Mouse (Mus musculus) liver, adult 2 months (tissue): ENCODE results near the gene D10Jhu81e.

Experiments
- CTCF ChIP-seq: fragments of 200-500 bp; IDR thresholded peaks from 2 replicates; pipeline ENCODE4 v1.5.1; 2011; ENCODE audit warnings: low read depth, low read length, control low read depth
- POLR2A ChIP-seq: fragments of 200-500 bp; IDR thresholded peaks from 2 replicates; pipeline ENCODE4 v1.6.1; 2011; ENCODE audit warnings: low read length, control low read depth; ENCODE audit not compliant: insufficient read depth; ENCODE audit errors: extremely low read depth

GRCm38 (mm10) chr10:78126311-78126710 is 43.3 kb downstream of the D10Jhu81e start:
- TF ChIP-seq CTCF, result no peak
- TF ChIP-seq POLR2A, result no peak
